29 mouse cellular contexts compared by ENCODE assay signal in the genomic region with DNA sequence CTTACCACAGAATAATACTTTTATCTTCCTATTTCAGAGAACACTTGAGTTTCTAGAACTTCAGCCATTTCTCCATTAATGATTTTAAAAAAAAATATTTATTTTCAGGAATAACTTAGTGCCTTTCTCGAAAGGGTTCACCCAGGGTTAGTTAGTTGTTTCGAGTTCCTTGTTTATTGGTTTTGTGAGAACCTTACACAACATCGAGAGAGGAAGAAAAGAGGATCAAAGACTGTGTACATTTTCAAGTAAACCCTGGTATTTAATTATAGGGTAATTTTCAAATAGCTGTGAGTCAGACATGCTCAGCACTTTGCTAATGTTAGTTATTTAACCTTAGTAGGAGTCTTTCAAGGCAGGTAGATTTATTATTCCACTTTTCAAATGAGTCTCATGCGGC. TPM values are rescaled to one million over a fixed set of nuclear protein-coding genes. Genes with fewer than 3 reads are reported as not detected.
"Had no signal": no experiment of that assay in that cellular context is flagged by ENCODE, and none has a peak within 500 bp of the region (broad histone marks: within the 10 kb centered on the region; RNA-seq: fewer than 3 reads in every experiment).

No protein-coding gene starts in this region.

- DNase-seq: gastrocnemius, postnatal 10 days; gastrocnemius, postnatal 25 days; heart, adult 18-20 months; heart, postnatal 10 days; heart, postnatal 4 days; kidney, adult 18-20 months; kidney, adult 8-10 months; kidney, postnatal 10 days; kidney, postnatal 25 days; kidney, postnatal 4 days; left cerebral cortex, postnatal 4 days; liver, embryonic 13.5 days had no signal

- ATAC-seq: hindbrain, embryonic 16.5 days; inflammation-experienced regulatory T-cells, adult 6 months; intestine, embryonic 15.5 days; intestine, postnatal 0 days had no signal

- H3K27ac ChIP-seq: heart, embryonic 10.5 days; hindbrain, embryonic 10.5 days; hindbrain, embryonic 12.5 days; hindbrain, embryonic 14.5 days; intestine, embryonic 15.5 days; layer of hippocampus, adult 2 months; limb, embryonic 13.5 days; limb, embryonic 15.5 days; liver, embryonic 13.5 days had no signal

- H3K4me3 ChIP-seq: heart, embryonic 10.5 days; heart, embryonic 12.5 days; hindbrain, embryonic 10.5 days; hindbrain, embryonic 12.5 days; intestine, embryonic 15.5 days; layer of hippocampus, adult 2 months; limb, embryonic 13.5 days; limb, embryonic 15.5 days; liver, embryonic 13.5 days had no signal

RNA-seq across cellular contexts. Expression of a gene that starts 58.3 kb away (rescaled TPM):
- total RNA-seq: gastrocnemius, adult 18-20 months; gastrocnemius, postnatal 10 days; gastrocnemius, postnatal 25 days; heart, adult 18-20 months; heart, adult 8-10 months; heart, postnatal 10 days; heart, postnatal 25 days; heart, postnatal 4 days; layer of hippocampus, adult 2 months; layer of hippocampus, postnatal 10 days; layer of hippocampus, postnatal 25 days had no signal
